Mouse (Mus musculus) CH12F3 (cell line): Measurements from ENCODE around the gene Ica1l.
"Not testable (repeated sequence)": the region's sequence is repeated elsewhere in the genome, so short reads cannot be mapped to it uniquely, and the experiment has no call there.

Experiments used
- in situ Hi-C: fragments of 300-500 bp; cut with MboI; formaldehyde crosslinking; loops from 2 replicates; pipeline ENCODE4 v1.14.3; 2020; ENCODE audit warnings: low sequenced_read_pairs

Gene Ica1l

GRCm38 (mm10) chr1:60042796-60043469 is at the start of gene Ica1l:
Gene Ica1l, minus strand, starts transcription at chr1:60043184.
- in situ Hi-C loops: no loop called here

GRCm38 (mm10) chr1:60076411-60076810 is 33.4 kb upstream of the Ica1l start:
- in situ Hi-C loops: no loop called here

- in situ Hi-C loops: no loop called here
Measured at GRCm38 (mm10) chr1:60075590-60075989, 32.6 kb upstream of the Ica1l start.

- in situ Hi-C loops: no loop called here
Measured at GRCm38 (mm10) chr1:60074935-60075334, 32.0 kb upstream of the Ica1l start.

- in situ Hi-C loops: not testable (repeated sequence)
Measured at GRCm38 (mm10) chr1:60070725-60071124, 27.7 kb upstream of the Ica1l start.

- in situ Hi-C loops: no loop called here
Measured at GRCm38 (mm10) chr1:60056310-60056709, 13.3 kb upstream of the Ica1l start.

GRCm38 (mm10) chr1:60054659-60055058 is 11.7 kb upstream of the Ica1l start:
- in situ Hi-C loops: no loop called here

- in situ Hi-C loops: not testable (repeated sequence)
Measured at GRCm38 (mm10) chr1:60047481-60047880, 4.5 kb upstream of the Ica1l start.

- in situ Hi-C loops: no loop called here
Measured at GRCm38 (mm10) chr1:60044595-60044994, 1.6 kb upstream of the Ica1l start.

- in situ Hi-C loops: no loop called here
Measured at GRCm38 (mm10) chr1:60042398-60042795, 587 bp downstream of the Ica1l start.

- in situ Hi-C loops: no loop called here
Measured at GRCm38 (mm10) chr1:60035044-60035443, 7.9 kb downstream of the Ica1l start.

- in situ Hi-C loops: no loop called here
Measured at GRCm38 (mm10) chr1:60017031-60017469, 25.9 kb downstream of the Ica1l start.

- in situ Hi-C loops: no loop called here
Measured at GRCm38 (mm10) chr1:60016136-60016611, 26.8 kb downstream of the Ica1l start.

GRCm38 (mm10) chr1:60015511-60015910 is 27.5 kb downstream of the Ica1l start:
- in situ Hi-C loops: no loop called here

GRCm38 (mm10) chr1:60013779-60014178 is 29.2 kb downstream of the Ica1l start:
- in situ Hi-C loops: no loop called here

- in situ Hi-C loops: no loop called here
Measured at GRCm38 (mm10) chr1:60008743-60009142, 34.2 kb downstream of the Ica1l start.

- in situ Hi-C loops: no loop called here
Measured at GRCm38 (mm10) chr1:60007337-60007736, 35.6 kb downstream of the Ica1l start.

- in situ Hi-C loops: no loop called here
Measured at GRCm38 (mm10) chr1:60000319-60000718, 42.7 kb downstream of the Ica1l start.

- in situ Hi-C loops: no loop called here
Measured at GRCm38 (mm10) chr1:59997352-59997751, 45.6 kb downstream of the Ica1l start.

- in situ Hi-C loops: no loop called here
Measured at GRCm38 (mm10) chr1:59995646-59996045, 47.3 kb downstream of the Ica1l start.

GRCm38 (mm10) chr1:59987399-59988040 is 55.5 kb downstream of the Ica1l start:
- in situ Hi-C loops: no loop called here

- in situ Hi-C loops: no loop called here
Measured at GRCm38 (mm10) chr1:59986626-59987025, 56.4 kb downstream of the Ica1l start.
